Mouse (Mus musculus) CH12F3 (cell line): Measurements from ENCODE around the gene Hs6st2.

Experiments used
- in situ Hi-C: fragments of 300-500 bp; cut with MboI; formaldehyde crosslinking; loops from 2 replicates; pipeline ENCODE4 v1.14.3; 2020; ENCODE audit warnings: low sequenced_read_pairs

Hs6st2 gene

DNA sequence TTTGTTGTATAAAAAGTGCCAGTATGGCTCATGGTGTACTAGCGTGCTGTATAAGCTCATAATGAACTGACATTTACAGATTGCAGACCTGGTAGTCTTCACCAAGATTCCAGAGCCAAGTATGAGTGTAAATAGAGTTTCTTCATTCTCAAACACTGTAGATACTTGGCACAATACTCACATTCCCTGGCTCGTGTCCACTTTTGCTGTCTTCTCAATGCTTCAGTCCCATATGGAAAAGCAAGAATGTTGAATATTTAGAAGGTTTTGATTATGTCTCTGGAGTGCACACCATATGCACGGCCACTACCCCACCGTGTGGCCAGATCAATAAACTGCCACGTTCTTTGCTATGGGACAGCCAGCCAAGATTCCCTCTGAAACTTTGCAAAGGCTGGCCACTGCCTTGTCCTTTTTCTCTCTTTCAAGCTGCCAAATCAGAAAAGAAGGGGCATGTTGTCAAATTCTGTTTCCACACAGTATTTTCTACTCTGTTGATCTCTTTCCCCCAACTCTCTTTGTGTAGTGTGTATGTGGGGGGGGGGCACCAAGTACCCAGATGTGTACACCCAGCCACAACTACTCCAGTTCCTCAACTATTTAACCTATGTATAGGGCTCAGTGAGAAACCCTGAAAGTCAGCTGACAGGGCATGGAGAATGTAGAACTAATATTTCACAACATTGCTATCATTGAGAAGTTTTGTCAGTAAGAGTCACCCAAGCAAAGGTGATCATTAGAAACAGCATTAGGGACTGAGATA is 309.0 kb downstream of the Hs6st2 start:
- in situ Hi-C loops = loop anchor here (25.0 kb wide), 1 partner anchor 710 kb away; no protein-coding TSS in a partner anchor

DNA sequence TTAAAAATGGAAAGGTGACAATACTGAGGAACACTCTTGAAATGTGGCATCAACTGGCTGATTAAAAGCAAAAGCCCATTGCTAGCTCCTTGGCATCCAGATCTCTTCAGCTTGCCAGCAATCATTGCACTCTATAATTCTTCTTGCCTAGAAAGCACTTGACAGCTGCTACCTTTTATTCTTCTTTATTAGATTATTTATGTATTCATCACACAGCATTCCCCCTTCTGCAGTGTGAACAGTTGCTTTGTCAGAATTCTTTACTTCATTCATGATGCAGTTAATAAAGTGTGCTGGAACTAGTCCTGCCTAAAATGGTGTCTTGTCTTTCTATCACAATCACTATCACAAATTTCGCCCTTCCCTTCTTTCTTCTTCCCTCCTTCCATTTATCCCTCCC is 332.0 kb downstream of the Hs6st2 start:
- in situ Hi-C loops = loop anchor here (25.0 kb wide), 1 partner anchor 687 kb away; no protein-coding TSS in a partner anchor

- in situ Hi-C loops = no loop called here
These were observed 338.1 kb downstream of the Hs6st2 start for GRCm38 (mm10) chrX:51343595-51343994.
